Mouse (Mus musculus) neural tube, embryonic 12.5 days (tissue): ENCODE measurements around the gene Qk. TPM values are rescaled to one million over a fixed set of nuclear protein-coding genes. Genes with fewer than 3 reads are reported as not detected.

Experiments used
- ATAC-seq: fragments of 200-750 bp; cut with Nextera tagmentation; 2 replicates; pipeline ENCODE4 v1.8.0; 2017; ENCODE audit warnings: low read depth, mild to moderate bottlenecking, moderate TSS enrichment, moderate library complexity; ENCODE audit not compliant: low FRiP score
- H3K27ac ChIP-seq: fragments of 300-500 bp; sonication (generic); 2 replicates; pipeline ENCODE4 v1.5.1; 2016
- H3K27me3 ChIP-seq: fragments of 300-500 bp; sonication (generic); replicated peaks from 2 replicates; pipeline ENCODE4 v1.6.1; 2016; ENCODE audit warnings: mild to moderate bottlenecking
- H3K36me3 ChIP-seq: fragments of 300-500 bp; sonication (generic); 2 replicates; pipeline ENCODE4 v1.6.1; 2016; ENCODE audit warnings: mild to moderate bottlenecking
- H3K4me1 ChIP-seq: fragments of 300-500 bp; sonication (generic); 2 replicates; pipeline ENCODE4 v1.6.1; 2016
- H3K4me2 ChIP-seq: fragments of 300-500 bp; sonication (generic); replicated peaks from 2 replicates; pipeline ENCODE4 v1.6.1; 2016; ENCODE audit warnings: mild to moderate bottlenecking
- H3K4me3 ChIP-seq: fragments of 300-500 bp; sonication (generic); 2 replicates; pipeline ENCODE4 v1.5.1; 2016
- H3K9ac ChIP-seq: fragments of 300-500 bp; sonication (generic); 2 replicates; pipeline ENCODE4 v1.6.1; 2016; ENCODE audit warnings: mild to moderate bottlenecking
- H3K9me3 ChIP-seq: fragments of 300-500 bp; sonication (generic); 2 replicates; pipeline ENCODE4 v1.6.1; 2016; ENCODE audit warnings: mild to moderate bottlenecking
- WGBS: fragments of 180-500 bp; shearing (Covaris S2); methylation state at CpG from one replicate; pipeline ENCODE4 v1.1.7; 2016; 5-methylcytosine and 5-hydroxymethylcytosine counted together
- polyA plus RNA-seq: library from polyadenylated mRNA; unstranded; fragments of >200 nt; fragmentation: Nextera tagmentation; extraction: Ambion mirVana; gene quantifications from 2 replicates; pipeline ENCODE4 v1.2.1, GENCODE M21; 2016

Gene Qk
- polyA plus RNA-seq, 1 experiment from 2014 or later = 45.8 TPM

DNA sequence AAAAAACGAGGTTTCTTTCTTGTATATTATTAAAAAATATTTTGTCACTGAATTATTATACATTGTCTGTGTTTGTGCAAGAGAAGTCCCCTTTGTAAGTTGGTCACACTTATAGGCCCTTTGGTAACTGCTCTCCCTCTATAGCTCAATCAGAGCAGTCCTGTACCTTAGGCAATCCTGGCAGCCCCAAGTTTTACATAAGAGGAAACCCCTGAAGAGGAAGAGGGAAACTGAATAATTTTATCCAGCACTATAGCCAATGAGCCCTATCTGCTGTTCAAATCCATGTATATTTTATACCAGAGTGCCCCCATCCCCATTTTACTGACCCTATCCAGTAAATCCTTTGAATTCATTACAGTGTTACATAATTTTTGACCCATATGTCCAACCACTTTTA lies 1.4 kb upstream of the Qk start:
- Histone ChIP-seq H3K9ac (no peak overlapping the region), H3K9me3 (no peaks in the 10 kb centered on the region), H3K4me3 (0 out of 2 replicates have a peak overlapping the region, but pooled peaks have one; percentile 0), H3K4me1 (peaks cover 11% of the 10 kb centered on the region; the same call in 1 of the 2 replicates), H3K4me2 (peak overlapping the region; percentile 53), H3K36me3 (no peaks in the 10 kb centered on the region), H3K27me3 (no peaks in the 10 kb centered on the region), H3K27ac (no peak overlapping the region)
- 15% methylated on average over 1 of the region's 1 CpGs for WGBS
- no peak for ATAC-seq

- 8% methylated on average over 10 of the region's 10 CpGs for WGBS
- peak overlapping the region; percentile 61 for H3K4me2 ChIP-seq
- no peaks in the 10 kb centered on the region for H3K27me3 ChIP-seq
- H3K4me3 ChIP-seq = peak overlapping the region; percentile 94
- peak overlapping the region; percentile 78; the same call in 1 of the 2 replicates for H3K27ac ChIP-seq
- H3K36me3 ChIP-seq = no peaks in the 10 kb centered on the region
- H3K9me3 ChIP-seq = no peaks in the 10 kb centered on the region
- H3K4me1 ChIP-seq = peaks cover 11% of the 10 kb centered on the region; the same call in 1 of the 2 replicates
- H3K9ac ChIP-seq = peak overlapping the region; percentile 95
- ATAC-seq = no peak
Observed at GRCm38 (mm10) chr17:10320456-10320790, 769 bp upstream of the Qk start.

- WGBS = under 1% methylated on average over 36 of the region's 46 CpGs
- H3K27ac ChIP-seq = peak overlapping the region; percentile 98
- peak overlapping the region; percentile 94 for H3K4me3 ChIP-seq
- no peaks in the 10 kb centered on the region for H3K36me3 ChIP-seq
- no peak overlapping the region for H3K4me2 ChIP-seq
- peak overlapping the region; percentile 98; the same call in 1 of the 2 replicates for H3K9ac ChIP-seq
- H3K27me3 ChIP-seq = no peaks in the 10 kb centered on the region
- ATAC-seq = no peak
- no peaks in the 10 kb centered on the region for H3K9me3 ChIP-seq
- peaks cover 16% of the 10 kb centered on the region; the same call in 1 of the 2 replicates for H3K4me1 ChIP-seq
Observed at GRCm38 (mm10) chr17:10319431-10319684, 296 bp downstream of the Qk start.

GRCm38 (mm10) chr17:10318561-10319430 lies 858 bp downstream of the Qk start:
- H3K9ac ChIP-seq = peak overlapping the region; percentile 98
- peak overlapping the region; percentile 94 for H3K4me3 ChIP-seq
- H3K27me3 ChIP-seq = no peaks in the 10 kb centered on the region
- H3K4me2 ChIP-seq = peak overlapping the region; percentile 67
- H3K36me3 ChIP-seq = no peaks in the 10 kb centered on the region
- H3K9me3 ChIP-seq = no peaks in the 10 kb centered on the region
- ATAC-seq = peak; percentile 56; the same call in 1 of the 2 replicates
- peaks cover 17% of the 10 kb centered on the region for H3K4me1 ChIP-seq
- peak overlapping the region; percentile 98 for H3K27ac ChIP-seq
- under 1% methylated on average over 114 of the region's 153 CpGs for WGBS

DNA sequence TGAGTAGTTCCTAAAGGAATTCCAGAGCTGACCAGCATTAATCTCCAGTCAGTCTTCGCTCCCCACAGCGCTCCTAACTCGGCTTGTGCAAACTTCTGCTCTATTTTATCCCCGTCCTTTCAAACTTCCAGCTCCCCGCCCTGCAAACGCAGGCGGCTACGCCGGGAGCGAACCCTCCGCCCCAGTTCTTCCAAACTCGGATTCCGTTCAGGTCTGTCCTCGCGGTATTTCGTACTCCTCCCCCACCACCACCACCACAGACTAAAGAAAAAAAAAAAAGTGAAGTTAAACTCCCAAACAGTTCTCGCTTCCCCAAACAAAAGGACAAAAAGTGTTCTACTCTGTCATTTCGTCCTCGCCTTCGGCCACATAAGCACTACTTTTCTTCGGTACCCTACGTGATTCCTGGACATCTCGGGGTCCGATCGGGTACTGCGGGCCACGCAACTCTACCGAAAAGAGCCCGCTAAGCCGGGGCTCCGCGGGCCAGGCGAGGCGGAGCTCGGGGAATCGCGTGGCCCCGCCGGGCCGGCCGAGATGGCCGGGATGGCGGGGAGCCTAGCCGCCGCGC lies 1.6 kb downstream of the Qk start:
- Histone ChIP-seq H3K4me2 (peak overlapping the region; percentile 67), H3K4me3 (peak overlapping the region; percentile 94), H3K4me1 (peaks cover 17% of the 10 kb centered on the region), H3K27ac (peak overlapping the region; percentile 98), H3K9ac (peak overlapping the region; percentile 98), H3K9me3 (no peaks in the 10 kb centered on the region), H3K27me3 (no peaks in the 10 kb centered on the region), H3K36me3 (no peaks in the 10 kb centered on the region)
- WGBS = under 1% methylated on average over 46 of the region's 46 CpGs
- ATAC-seq = no peak

GRCm38 (mm10) chr17:10317186-10317585 lies 2.5 kb downstream of the Qk start:
- Histone ChIP-seq H3K9ac (peak overlapping the region; percentile 98), H3K27ac (peak overlapping the region; percentile 98; the same call in 1 of the 2 replicates), H3K27me3 (no peaks in the 10 kb centered on the region), H3K36me3 (no peaks in the 10 kb centered on the region), H3K9me3 (no peaks in the 10 kb centered on the region), H3K4me2 (peak overlapping the region; percentile 67), H3K4me3 (peak overlapping the region; percentile 94), H3K4me1 (peaks cover 17% of the 10 kb centered on the region)
- no peak for ATAC-seq
- 8% methylated on average over 4 of the region's 4 CpGs for WGBS

DNA sequence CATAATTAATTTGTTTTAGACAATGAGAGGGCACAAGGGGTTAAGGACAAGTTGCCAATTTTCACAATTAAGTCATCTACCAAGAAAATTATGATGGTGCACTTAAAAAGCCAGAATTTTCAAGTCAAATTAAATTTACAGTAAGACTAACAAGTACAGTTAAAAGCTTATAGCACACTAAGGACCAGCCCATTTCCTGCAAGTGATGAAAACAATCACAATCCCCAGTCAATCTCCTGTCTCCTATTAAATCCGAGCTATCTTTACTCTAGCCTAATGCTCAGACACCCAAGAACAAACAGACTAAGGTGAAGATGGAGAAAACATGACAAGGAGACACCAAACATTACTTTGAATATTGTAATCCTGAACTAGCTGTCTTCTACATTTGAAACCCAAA lies 3.2 kb downstream of the Qk start:
- Histone ChIP-seq H3K9me3 (no peaks in the 10 kb centered on the region), H3K27ac (no peak overlapping the region), H3K9ac (peak overlapping the region; percentile 48), H3K36me3 (no peaks in the 10 kb centered on the region), H3K4me3 (peak overlapping the region; percentile 36), H3K4me2 (peak overlapping the region; percentile 67), H3K27me3 (no peaks in the 10 kb centered on the region), H3K4me1 (peaks cover 14% of the 10 kb centered on the region)
- ATAC-seq = no peak
- 2% methylated on average over 1 of the region's 1 CpGs for WGBS

DNA sequence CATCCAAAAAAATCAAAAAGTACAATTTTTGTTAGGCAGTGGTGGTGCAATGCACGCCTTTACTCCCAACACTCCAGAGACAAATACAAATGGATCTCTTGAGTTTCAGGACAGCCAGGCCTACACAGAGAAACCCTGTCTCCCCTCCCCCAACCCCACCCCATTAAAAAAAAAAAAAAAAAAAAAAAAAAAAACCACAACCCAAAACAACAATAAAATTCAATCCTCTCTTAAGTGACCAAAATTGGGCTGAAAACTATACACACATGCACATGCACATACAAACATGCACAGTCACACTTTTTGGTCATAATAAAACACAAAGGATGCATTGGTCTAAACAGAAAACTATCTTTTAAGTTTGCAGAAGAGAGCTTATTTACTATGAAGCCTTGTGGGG lies 9.6 kb downstream of the Qk start:
- Histone ChIP-seq H3K4me2 (no peak overlapping the region), H3K27ac (no peak overlapping the region), H3K36me3 (no peaks in the 10 kb centered on the region), H3K9me3 (no peaks in the 10 kb centered on the region), H3K9ac (no peak overlapping the region), H3K4me3 (no peak overlapping the region), H3K4me1 (peaks cover 20% of the 10 kb centered on the region), H3K27me3 (no peaks in the 10 kb centered on the region)
- WGBS = 63% methylated on average over 1 of the region's 1 CpGs
- ATAC-seq = no peak

DNA sequence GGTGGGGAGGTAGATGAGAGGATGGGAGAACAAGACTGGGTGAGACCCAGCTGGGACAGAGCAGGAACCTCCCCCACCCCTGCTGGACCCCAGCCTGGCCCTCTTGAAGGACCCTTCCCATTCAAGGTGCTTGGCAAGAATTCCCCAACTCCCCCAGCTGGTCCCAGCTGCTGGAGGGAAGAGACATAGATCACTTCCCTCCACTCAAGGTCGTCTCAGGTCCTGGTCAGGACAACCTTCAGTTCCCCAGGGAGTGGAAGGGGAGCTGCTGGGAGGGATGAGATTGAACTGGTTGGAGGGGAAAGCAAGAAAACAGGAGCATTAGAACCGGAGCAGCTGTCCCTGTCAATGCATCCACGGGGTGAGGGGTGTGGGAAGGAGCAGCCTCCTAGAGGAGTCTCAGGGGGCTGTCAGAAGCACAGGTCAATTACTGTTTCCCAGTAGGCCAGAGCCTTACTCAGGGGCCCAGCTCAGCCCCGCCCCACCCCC lies 10.5 kb downstream of the Qk start:
- Histone ChIP-seq H3K27me3 (no peaks in the 10 kb centered on the region), H3K4me2 (peak overlapping the region; percentile 46), H3K27ac (no peak overlapping the region), H3K9me3 (no peaks in the 10 kb centered on the region), H3K9ac (no peak overlapping the region), H3K4me3 (no peak overlapping the region), H3K4me1 (peaks cover 15% of the 10 kb centered on the region), H3K36me3 (no peaks in the 10 kb centered on the region)
- 26% methylated on average over 4 of the region's 4 CpGs for WGBS
- ATAC-seq = peak; percentile 25

DNA sequence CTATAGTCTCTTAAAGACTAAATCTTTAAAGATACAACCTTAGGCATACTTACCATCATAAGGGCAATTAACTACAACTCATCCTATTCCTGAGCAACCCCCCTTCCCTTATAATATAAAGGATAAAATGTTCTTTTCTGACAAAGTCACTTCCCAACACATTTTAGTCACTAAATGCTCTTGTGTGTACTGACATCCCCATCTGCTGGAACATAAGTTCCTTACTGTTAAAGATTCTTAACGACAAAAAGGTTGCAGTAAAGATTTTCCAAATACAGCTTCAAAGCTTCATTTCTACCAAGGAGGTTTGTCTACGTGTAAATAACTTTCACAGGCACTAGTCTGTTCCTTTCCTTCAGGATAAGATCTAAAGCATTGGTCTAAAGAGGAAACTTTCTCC lies 13.2 kb downstream of the Qk start:
- ATAC-seq = no peak
- Histone ChIP-seq H3K27me3 (no peaks in the 10 kb centered on the region), H3K4me2 (no peak overlapping the region), H3K9ac (no peak overlapping the region), H3K4me3 (no peak overlapping the region), H3K36me3 (no peaks in the 10 kb centered on the region), H3K9me3 (no peaks in the 10 kb centered on the region), H3K4me1 (peaks cover 11% of the 10 kb centered on the region), H3K27ac (no peak overlapping the region)
- 81% methylated on average over 2 of the region's 2 CpGs for WGBS

GRCm38 (mm10) chr17:10304001-10304400 lies 15.7 kb downstream of the Qk start:
- Histone ChIP-seq H3K4me1 (peaks cover 1% of the 10 kb centered on the region), H3K36me3 (no peaks in the 10 kb centered on the region), H3K27me3 (no peaks in the 10 kb centered on the region), H3K9ac (no peak overlapping the region), H3K27ac (no peak overlapping the region), H3K9me3 (no peaks in the 10 kb centered on the region), H3K4me3 (no peak overlapping the region), H3K4me2 (no peak overlapping the region)
- no peak for ATAC-seq

GRCm38 (mm10) chr17:10300968-10301795 lies 18.5 kb downstream of the Qk start:
- no peak overlapping the region for H3K4me2 ChIP-seq
- no peak overlapping the region for H3K4me3 ChIP-seq
- ATAC-seq = no peak
- H3K27ac ChIP-seq = no peak overlapping the region
- 76% methylated on average over 4 of the region's 4 CpGs for WGBS
- 0 out of 2 replicates have a peak, but pooled peaks cover 5% of the 10 kb centered on the region for H3K4me1 ChIP-seq
- H3K27me3 ChIP-seq = no peaks in the 10 kb centered on the region
- no peak overlapping the region for H3K9ac ChIP-seq
- no peaks in the 10 kb centered on the region for H3K9me3 ChIP-seq
- no peaks in the 10 kb centered on the region for H3K36me3 ChIP-seq
